Mouse (Mus musculus) heart, embryonic 12.5 days (tissue): Measurements from ENCODE around the gene Cntd1. TPM values are rescaled to one million over a fixed set of nuclear protein-coding genes. Genes with fewer than 3 reads are reported as not detected.

ENCODE experiments used
- ATAC-seq: fragments of 200-750 bp; cut with Nextera tagmentation; 2 replicates; pipeline ENCODE4 v1.8.0; 2017; ENCODE audit warnings: moderate TSS enrichment, moderate library complexity; ENCODE audit not compliant: insufficient number of reproducible peaks, low FRiP score
- H3K27ac ChIP-seq: fragments of 300-500 bp; sonication (generic); 2 replicates; pipeline ENCODE4 v1.5.1; 2016; ENCODE audit warnings: mild to moderate bottlenecking, moderate library complexity; ENCODE audit not compliant: poor library complexity, severe bottlenecking
- H3K27me3 ChIP-seq: fragments of 300-500 bp; sonication (generic); replicated peaks from 2 replicates; pipeline ENCODE4 v1.6.1; 2016; ENCODE audit warnings: mild to moderate bottlenecking, moderate library complexity
- H3K36me3 ChIP-seq: fragments of 300-500 bp; sonication (generic); 2 replicates; pipeline ENCODE4 v1.6.1; 2016; ENCODE audit warnings: mild to moderate bottlenecking, moderate library complexity
- H3K4me1 ChIP-seq: fragments of 300-500 bp; sonication (generic); replicated peaks from 2 replicates; pipeline ENCODE4 v1.6.1; 2016; ENCODE audit warnings: mild to moderate bottlenecking
- H3K4me2 ChIP-seq: fragments of 300-500 bp; sonication (generic); 2 replicates; pipeline ENCODE4 v1.6.1; 2016; ENCODE audit warnings: mild to moderate bottlenecking, moderate library complexity
- H3K4me3 ChIP-seq: fragments of 300-500 bp; sonication (generic); 2 replicates; pipeline ENCODE4 v1.5.1; 2016; ENCODE audit warnings: mild to moderate bottlenecking
- H3K9ac ChIP-seq: fragments of 300-500 bp; sonication (generic); 2 replicates; pipeline ENCODE4 v1.6.1; 2016; ENCODE audit warnings: mild to moderate bottlenecking, moderate library complexity
- H3K9me3 ChIP-seq: fragments of 300-500 bp; sonication (generic); replicated peaks from 2 replicates; pipeline ENCODE4 v1.6.1; 2016; ENCODE audit warnings: mild to moderate bottlenecking, moderate library complexity
- WGBS: fragments of 180-500 bp; shearing (Covaris S2); methylation state at CpG from one replicate; pipeline ENCODE4 v1.1.7; 2016; 5-methylcytosine and 5-hydroxymethylcytosine counted together
- polyA plus RNA-seq: library from polyadenylated mRNA; unstranded; fragments of >200 nt; fragmentation: Nextera tagmentation; extraction: Ambion mirVana; gene quantifications from 2 replicates; pipeline ENCODE4 v1.2.1, GENCODE M21; 2016

The Cntd1 gene
- polyA plus RNA-seq, 1 experiment from 2014 or later, result 1.5 TPM

- H3K4me1 ChIP-seq, result peaks cover under 1% of the 10 kb centered on the region; the same call in 1 of the 2 replicates
- no peaks in the 10 kb centered on the region for H3K9me3 ChIP-seq
- no peak overlapping the region for H3K4me2 ChIP-seq
- no peak overlapping the region for H3K9ac ChIP-seq
- ATAC-seq, result no peak
- H3K36me3 ChIP-seq, result peaks cover 85% of the 10 kb centered on the region
- no peaks in the 10 kb centered on the region for H3K27me3 ChIP-seq
- 93% methylated on average over 8 of the region's 8 CpGs for WGBS
- no peak overlapping the region for H3K4me3 ChIP-seq
- H3K27ac ChIP-seq, result no peak overlapping the region
Observed at GRCm38 (mm10) chr11:101295191-101295590, 16.4 kb downstream of the Cntd1 start.

- peak overlapping the region; percentile 99 for H3K4me2 ChIP-seq
- H3K9ac ChIP-seq, result peak overlapping the region; percentile 93
- peaks cover 18% of the 10 kb centered on the region for H3K4me1 ChIP-seq
- peak overlapping the region; percentile 96 for H3K4me3 ChIP-seq
- H3K27ac ChIP-seq, result no peak overlapping the region
- WGBS, result 58% methylated on average over 7 of the region's 7 CpGs
- no peaks in the 10 kb centered on the region for H3K9me3 ChIP-seq
- H3K27me3 ChIP-seq, result no peaks in the 10 kb centered on the region
- ATAC-seq, result no peak
- H3K36me3 ChIP-seq, result peaks cover 31% of the 10 kb centered on the region
Observed at GRCm38 (mm10) chr11:101300881-101301280, 22.1 kb downstream of the Cntd1 start.

DNA sequence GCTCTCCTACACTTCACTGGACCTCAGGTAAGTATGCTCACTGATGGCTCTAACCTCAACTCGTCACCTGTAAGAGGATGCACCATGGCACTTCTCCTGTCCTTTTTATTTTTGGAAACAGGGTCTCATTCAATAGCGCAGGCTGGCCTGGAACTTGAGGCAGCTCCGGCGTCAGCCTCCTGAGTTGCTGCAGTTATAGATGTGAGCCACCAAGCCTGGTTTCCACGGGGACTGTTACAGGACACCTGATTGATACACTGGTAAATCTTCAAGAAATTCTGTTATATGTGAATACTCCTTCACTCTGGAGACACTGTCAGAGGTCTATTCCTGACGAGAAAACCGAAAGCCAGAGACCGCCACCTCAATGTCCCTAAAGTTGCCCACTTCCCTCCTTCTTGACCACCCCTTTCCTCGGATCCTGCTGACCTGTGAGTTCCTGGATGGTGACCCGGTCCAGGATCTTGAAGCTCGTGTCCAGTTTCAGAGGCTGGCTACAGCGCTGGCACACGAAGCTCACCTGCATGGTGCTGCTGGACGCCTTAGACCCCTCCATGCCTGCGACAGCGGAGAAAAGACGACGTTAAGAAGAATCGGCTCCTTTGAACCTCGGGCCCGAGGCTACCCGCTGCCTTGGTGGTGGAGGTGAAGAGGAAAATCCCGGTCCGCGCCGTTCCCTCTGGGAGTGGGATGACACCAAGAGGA, 22.6 kb downstream of the Cntd1 start:
- WGBS, result 11% methylated on average over 26 of the region's 26 CpGs
- ATAC-seq, result peak; percentile 37

GRCm38 (mm10) chr11:101302004-101302798, 23.4 kb downstream of the Cntd1 start, which contains the start of gene Becn1:
Becn1 (minus strand) TSS chr11:101302286.
- H3K27ac ChIP-seq, result peak within 1 kb of the TSS; percentile 34; the same call in 1 of the 2 replicates
- peak within 1 kb of the TSS; percentile 96 for H3K4me3 ChIP-seq
- H3K4me2 ChIP-seq, result peak within 1 kb of the TSS; percentile 99
- H3K9me3 ChIP-seq, result no peaks in the 10 kb centered on the region
- peaks cover 24% of the 10 kb centered on the region for H3K36me3 ChIP-seq
- peaks cover 18% of the 10 kb centered on the region for H3K4me1 ChIP-seq
- H3K9ac ChIP-seq, result peak within 1 kb of the TSS; percentile 93
- WGBS, result 6% methylated on average over 39 of the region's 39 CpGs
- peak; percentile 93 for ATAC-seq
- H3K27me3 ChIP-seq, result no peaks in the 10 kb centered on the region

More for the DNA sequence above, 22.6 kb downstream of the Cntd1 start:
- peaks cover 27% of the 10 kb centered on the region for H3K36me3 ChIP-seq
- H3K9ac ChIP-seq, result peak overlapping the region; percentile 93
- no peaks in the 10 kb centered on the region for H3K27me3 ChIP-seq
- peak overlapping the region; percentile 34; the same call in 1 of the 2 replicates for H3K27ac ChIP-seq
- H3K4me2 ChIP-seq, result peak overlapping the region; percentile 99
- H3K4me1 ChIP-seq, result peaks cover 18% of the 10 kb centered on the region
- H3K4me3 ChIP-seq, result peak overlapping the region; percentile 96
- H3K9me3 ChIP-seq, result no peaks in the 10 kb centered on the region

DNA sequence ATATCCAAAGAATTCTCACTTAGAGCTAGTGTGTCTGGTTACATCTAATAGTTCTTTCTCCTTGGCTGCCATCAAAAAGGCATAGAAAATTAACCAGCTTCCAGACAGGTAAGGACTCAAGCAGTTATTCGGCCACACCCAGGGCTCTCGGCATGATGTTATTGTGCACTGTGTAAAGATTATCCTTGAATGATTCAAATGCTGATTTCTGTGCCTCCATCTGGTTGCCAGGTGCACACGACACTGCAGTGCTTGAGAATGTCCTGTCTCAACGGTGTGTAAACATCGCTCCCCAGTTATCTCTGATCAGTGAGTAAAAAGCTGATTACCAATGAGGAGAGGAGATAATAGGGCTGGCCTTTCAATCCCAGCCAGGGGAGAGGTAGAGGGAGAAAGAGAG, 28.9 kb downstream of the Cntd1 start:
- H3K27me3 ChIP-seq, result no peaks in the 10 kb centered on the region
- 28% methylated on average over 5 of the region's 5 CpGs for WGBS
- no peaks in the 10 kb centered on the region for H3K9me3 ChIP-seq
- H3K4me3 ChIP-seq, result no peak overlapping the region
- no peak for ATAC-seq
- H3K36me3 ChIP-seq, result no peaks in the 10 kb centered on the region
- no peak overlapping the region for H3K9ac ChIP-seq
- no peak overlapping the region for H3K27ac ChIP-seq
- no peaks in the 10 kb centered on the region for H3K4me1 ChIP-seq
- H3K4me2 ChIP-seq, result no peak overlapping the region

DNA sequence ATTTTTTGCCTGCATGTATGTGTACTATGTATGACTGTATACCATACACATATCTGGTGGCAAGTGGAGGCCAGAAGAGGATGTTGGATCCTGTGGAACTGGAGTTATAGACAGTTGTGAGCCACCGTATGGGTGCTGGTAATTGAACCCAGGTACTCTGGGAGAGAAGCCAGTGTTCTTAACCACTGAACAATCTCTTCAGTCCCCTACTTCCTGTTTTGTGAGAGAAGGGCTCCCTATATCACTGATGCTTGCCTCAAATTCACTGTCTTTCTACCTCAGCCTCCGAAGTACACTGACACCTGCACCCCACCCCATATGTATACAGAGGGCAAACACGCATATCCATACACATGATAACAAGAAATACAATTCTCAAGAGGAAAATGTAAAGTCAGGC, 32.3 kb downstream of the Cntd1 start:
- Histone ChIP-seq H3K4me3 (no peak overlapping the region), H3K36me3 (no peaks in the 10 kb centered on the region), H3K9ac (no peak overlapping the region), H3K9me3 (no peaks in the 10 kb centered on the region), H3K27ac (no peak overlapping the region), H3K27me3 (no peaks in the 10 kb centered on the region), H3K4me2 (no peak overlapping the region), H3K4me1 (no peaks in the 10 kb centered on the region)
- no peak for ATAC-seq
- WGBS, result 85% methylated on average over 3 of the region's 3 CpGs

DNA sequence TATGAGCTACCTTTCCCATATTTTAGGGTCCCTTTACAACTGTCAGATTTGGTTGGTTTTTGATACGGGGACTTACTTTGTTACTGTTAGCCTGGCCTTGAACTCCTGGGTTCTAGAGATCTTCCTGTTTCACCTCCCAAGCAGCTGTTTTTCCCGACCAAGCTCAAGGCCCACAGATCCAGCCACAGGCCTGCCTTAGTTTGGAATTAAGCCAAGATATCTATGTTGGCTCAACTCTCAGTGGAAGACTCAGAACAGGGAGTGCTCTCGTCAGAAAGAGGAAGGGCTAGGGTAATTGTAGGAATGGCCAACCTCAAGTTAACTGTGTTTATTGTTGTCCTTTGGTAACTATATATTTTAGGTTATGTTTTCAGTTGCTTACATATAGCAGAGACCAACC, 33.3 kb downstream of the Cntd1 start:
- Histone ChIP-seq H3K4me2 (no peak overlapping the region), H3K27ac (no peak overlapping the region), H3K4me3 (no peak overlapping the region), H3K4me1 (peaks cover 5% of the 10 kb centered on the region), H3K27me3 (no peaks in the 10 kb centered on the region), H3K36me3 (no peaks in the 10 kb centered on the region), H3K9ac (no peak overlapping the region), H3K9me3 (no peaks in the 10 kb centered on the region)
- ATAC-seq, result no peak
- WGBS, result 57% methylated on average over 3 of the region's 3 CpGs

GRCm38 (mm10) chr11:101314567-101314966, 35.8 kb downstream of the Cntd1 start:
- Histone ChIP-seq H3K27ac (no peak overlapping the region), H3K9ac (no peak overlapping the region), H3K36me3 (peaks cover 21% of the 10 kb centered on the region), H3K27me3 (no peaks in the 10 kb centered on the region), H3K9me3 (no peaks in the 10 kb centered on the region), H3K4me2 (no peak overlapping the region), H3K4me1 (peaks cover 12% of the 10 kb centered on the region), H3K4me3 (no peak overlapping the region)
- no peak for ATAC-seq
- WGBS, result 86% methylated on average over 1 of the region's 1 CpGs

GRCm38 (mm10) chr11:101315082-101315650, 36.4 kb downstream of the Cntd1 start:
- peak overlapping the region; percentile 96 for H3K9ac ChIP-seq
- peak overlapping the region; percentile 90 for H3K4me2 ChIP-seq
- peaks cover 12% of the 10 kb centered on the region for H3K4me1 ChIP-seq
- 78% methylated on average over 8 of the region's 8 CpGs for WGBS
- no peaks in the 10 kb centered on the region for H3K27me3 ChIP-seq
- no peak for ATAC-seq
- H3K4me3 ChIP-seq, result peak overlapping the region; percentile 92
- H3K9me3 ChIP-seq, result no peaks in the 10 kb centered on the region
- peak overlapping the region; percentile 82 for H3K27ac ChIP-seq
- peaks cover 27% of the 10 kb centered on the region for H3K36me3 ChIP-seq

DNA sequence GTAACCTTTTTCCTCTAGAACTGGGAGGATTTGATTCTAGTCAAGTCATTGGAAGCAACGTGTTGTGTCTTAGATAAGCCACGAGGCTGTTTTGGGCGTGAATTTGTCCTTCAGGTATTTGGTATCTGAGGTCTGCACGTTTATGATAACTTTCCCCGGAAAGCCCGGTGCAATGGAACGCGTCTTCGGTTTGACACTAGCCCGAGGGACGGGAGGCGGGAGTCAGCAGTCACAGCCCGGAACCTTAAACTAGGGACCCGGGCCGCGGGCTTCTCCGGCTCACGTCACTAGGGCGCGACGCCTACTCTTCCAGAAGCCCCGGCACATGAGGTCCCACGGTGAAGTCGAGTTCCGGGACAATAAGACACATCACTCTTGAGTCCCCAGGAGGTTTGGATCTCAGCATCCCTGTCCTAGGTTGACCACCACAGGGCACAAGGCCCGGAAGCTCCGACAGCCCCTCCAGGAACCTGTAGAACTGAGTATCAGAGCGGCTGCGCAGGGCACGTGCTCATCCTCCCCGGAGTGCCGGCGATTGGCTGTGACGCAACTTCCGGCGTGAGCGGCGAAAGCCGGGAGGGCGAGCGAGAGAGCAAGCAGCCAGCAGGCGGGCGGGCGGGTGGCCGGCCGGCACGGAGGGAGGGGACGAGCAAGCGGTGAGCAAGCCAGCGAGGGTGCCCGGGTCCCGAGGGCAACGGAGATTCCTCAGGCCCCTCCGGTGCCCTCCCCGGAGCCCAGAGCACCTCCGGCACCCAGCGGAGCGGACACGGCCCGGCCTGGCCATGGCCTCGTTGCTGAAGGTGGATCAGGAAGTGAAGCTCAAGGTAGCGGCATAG, 37.1 kb downstream of the Cntd1 start, which contains the start of gene Psme3:
Gene Psme3 (plus strand): TSS at position 549 of the 836 bp plus-strand sequence.
- H3K27ac ChIP-seq, result peak within 1 kb of the TSS; percentile 82
- H3K4me3 ChIP-seq, result peak within 1 kb of the TSS; percentile 92
- WGBS, result under 1% methylated on average over 62 of the region's 62 CpGs
- H3K9ac ChIP-seq, result peak within 1 kb of the TSS; percentile 96
- ATAC-seq, result peak; percentile 93
- no peaks in the 10 kb centered on the region for H3K27me3 ChIP-seq
- peaks cover 34% of the 10 kb centered on the region for H3K36me3 ChIP-seq
- H3K4me1 ChIP-seq, result peaks cover 12% of the 10 kb centered on the region
- peak within 1 kb of the TSS; percentile 90 for H3K4me2 ChIP-seq
- no peaks in the 10 kb centered on the region for H3K9me3 ChIP-seq
